In the genomic region with DNA sequence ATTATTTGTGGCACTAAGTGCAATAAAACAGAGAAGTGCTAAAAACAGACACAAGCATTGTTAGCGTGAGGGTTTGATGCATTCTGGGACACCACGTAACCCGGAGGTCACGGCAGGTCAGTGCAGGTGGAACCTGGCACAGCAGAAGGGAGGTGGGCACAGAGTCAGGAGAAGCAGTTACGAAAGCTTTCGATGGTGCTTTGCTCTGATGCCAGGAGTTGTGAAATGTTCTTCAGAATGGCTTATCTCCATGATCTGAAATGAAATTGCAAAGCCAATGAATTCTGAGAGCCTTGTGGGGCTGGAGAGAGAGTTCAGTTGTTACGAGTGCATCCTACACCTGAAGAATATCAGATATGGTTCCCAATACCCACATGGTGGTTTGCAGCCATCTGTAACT, we compare ENCODE assay signal across 20 mouse cellular contexts. TPM values are rescaled to one million over a fixed set of nuclear protein-coding genes. Genes with fewer than 3 reads are reported as not detected.
"Had no signal": no experiment of that assay in that cellular context is flagged by ENCODE, and none has a peak within 500 bp of the region (broad histone marks: within the 10 kb centered on the region; RNA-seq: fewer than 3 reads in every experiment).

No protein-coding gene starts in this region.

- H3K4me1 ChIP-seq: limb, embryonic 15.5 days; midbrain, embryonic 12.5 days; neural tube, embryonic 15.5 days had no signal

- H3K4me3 ChIP-seq: limb, embryonic 15.5 days; midbrain, embryonic 12.5 days; myocyte; neural tube, embryonic 15.5 days had no signal

- H3K27me3 ChIP-seq: limb, embryonic 15.5 days; midbrain, embryonic 12.5 days; neural tube, embryonic 15.5 days had no signal

- H3K27ac ChIP-seq: kidney, postnatal 0 days; limb, embryonic 15.5 days; liver, embryonic 14.5 days; midbrain, embryonic 12.5 days; neural tube, embryonic 15.5 days had no signal

- H3K4me2 ChIP-seq: limb, embryonic 15.5 days; lung, embryonic 14.5 days; midbrain, embryonic 12.5 days; neural tube, embryonic 15.5 days had no signal

- H3K36me3 ChIP-seq: limb, embryonic 15.5 days; midbrain, embryonic 12.5 days; neural tube, embryonic 15.5 days had no signal

- ATAC-seq: midbrain, embryonic 16.5 days had no signal

- DNase-seq: kidney, adult 11 months; kidney, adult 9 months; kidney, postnatal 36 days; layer of hippocampus, adult 9-11 months; layer of hippocampus, postnatal 36 days; lung, embryonic 14.5 days; right cerebral cortex, adult 18-20 months; right cerebral cortex, postnatal 25 days; thymus, postnatal 36 days had no signal

- H3K9me3 ChIP-seq: limb, embryonic 15.5 days; midbrain, embryonic 12.5 days; neural tube, embryonic 15.5 days had no signal

- H3K9ac ChIP-seq: limb, embryonic 15.5 days; liver, embryonic 14.5 days; lung, embryonic 14.5 days; midbrain, embryonic 12.5 days; neural tube, embryonic 15.5 days had no signal

RNA-seq across cellular contexts. Expression of gene Ak9, which starts 37.6 kb away (rescaled TPM):
- total RNA-seq: megakaryocyte-erythroid progenitor cell, adult 5-6 weeks had no signal
- polyA plus RNA-seq: limb, embryonic 15.5 days; liver, embryonic 14.5 days; lung, embryonic 14.5 days; midbrain, embryonic 12.5 days; myocyte; neural tube, embryonic 11.5 days; small intestine, adult 2 months; stomach, embryonic 16.5 days had no signal
